Mouse (Mus musculus) hindbrain, embryonic 13.5 days (tissue): ENCODE results near the gene L1td1. TPM values are rescaled to one million over a fixed set of nuclear protein-coding genes. Genes with fewer than 3 reads are reported as not detected.

Experiments
- ATAC-seq: fragments of 200-750 bp; cut with Nextera tagmentation; 2 replicates; pipeline ENCODE4 v1.8.0; 2017; ENCODE audit warnings: moderate TSS enrichment; ENCODE audit not compliant: low FRiP score
- H3K27ac ChIP-seq: fragments of 300-500 bp; sonication (generic); 2 replicates; pipeline ENCODE4 v1.5.1; 2015; ENCODE audit warnings: inconsistent platforms, mild to moderate bottlenecking, moderate library complexity
- H3K27me3 ChIP-seq: fragments of 300-500 bp; sonication (generic); 2 replicates; pipeline ENCODE4 v1.6.1; 2015; ENCODE audit warnings: mild to moderate bottlenecking, inconsistent platforms
- H3K36me3 ChIP-seq: fragments of 300-500 bp; sonication (generic); 2 replicates; pipeline ENCODE4 v1.6.1; 2015; ENCODE audit warnings: mild to moderate bottlenecking, inconsistent platforms
- H3K4me1 ChIP-seq: fragments of 300-500 bp; sonication (generic); replicated peaks from 2 replicates; pipeline ENCODE4 v1.6.1; 2015; ENCODE audit warnings: inconsistent platforms
- H3K4me2 ChIP-seq: fragments of 300-500 bp; sonication (generic); 2 replicates; pipeline ENCODE4 v1.6.1; 2015; ENCODE audit warnings: inconsistent platforms, mild to moderate bottlenecking, moderate library complexity
- H3K4me3 ChIP-seq: fragments of 300-500 bp; sonication (generic); 2 replicates; pipeline ENCODE4 v1.5.1; 2015; ENCODE audit warnings: mild to moderate bottlenecking, inconsistent platforms
- H3K9ac ChIP-seq: fragments of 300-500 bp; sonication (generic); 2 replicates; pipeline ENCODE4 v1.6.1; 2015; ENCODE audit warnings: mild to moderate bottlenecking, inconsistent platforms
- H3K9me3 ChIP-seq: fragments of 300-500 bp; sonication (generic); 2 replicates; pipeline ENCODE4 v1.6.1; 2016; ENCODE audit warnings: inconsistent platforms
- WGBS: fragments of 180-500 bp; shearing (Covaris S2); methylation state at CpG from one replicate; pipeline ENCODE4 v1.1.7; 2015; 5-methylcytosine and 5-hydroxymethylcytosine counted together
- polyA plus RNA-seq: library from polyadenylated mRNA; unstranded; fragments of >200 nt; fragmentation: Nextera tagmentation; extraction: Ambion mirVana; gene quantifications from 2 replicates; pipeline ENCODE4 v1.2.1, GENCODE M21; 2015

L1td1 gene
- polyA plus RNA-seq = 0.08 and 0.14 TPM in 2 replicates

- Histone ChIP-seq H3K4me2 (peak within 1 kb of the TSS; percentile 59), H3K27me3 (peaks cover 44% of the 10 kb centered on the region), H3K36me3 (no peaks in the 10 kb centered on the region), H3K9ac (peak within 1 kb of the TSS; percentile 49), H3K4me3 (peak within 1 kb of the TSS; percentile 37), H3K27ac (no peak within 1 kb of the TSS), H3K9me3 (no peaks in the 10 kb centered on the region), H3K4me1 (peaks cover 20% of the 10 kb centered on the region)
- ATAC-seq = no peak
- WGBS = 2% methylated on average over 29 of the region's 29 CpGs
Measured at GRCm38 (mm10) chr4:98726590-98727237, at the start of gene L1td1. Gene L1td1, plus strand, starts transcription at chr4:98726734.

GRCm38 (mm10) chr4:98677506-98677905 is 49.0 kb upstream of the L1td1 start:
- no peak overlapping the region for H3K27ac ChIP-seq
- H3K9me3 ChIP-seq = no peaks in the 10 kb centered on the region
- H3K36me3 ChIP-seq = no peaks in the 10 kb centered on the region
- no peak overlapping the region for H3K4me2 ChIP-seq
- ATAC-seq = no peak
- H3K27me3 ChIP-seq = no peaks in the 10 kb centered on the region
- 62% methylated on average over 9 of the region's 9 CpGs for WGBS
- H3K4me1 ChIP-seq = peaks cover 12% of the 10 kb centered on the region; the same call in 1 of the 2 replicates
- no peak overlapping the region for H3K4me3 ChIP-seq
- no peak overlapping the region for H3K9ac ChIP-seq

- Histone ChIP-seq H3K9ac (no peak overlapping the region), H3K27ac (peak overlapping the region; percentile 55), H3K27me3 (no peaks in the 10 kb centered on the region), H3K4me1 (peaks cover 22% of the 10 kb centered on the region), H3K4me3 (no peak overlapping the region), H3K4me2 (no peak overlapping the region), H3K9me3 (no peaks in the 10 kb centered on the region), H3K36me3 (no peaks in the 10 kb centered on the region; the same call in 1 of the 2 replicates)
- 72% methylated on average over 11 of the region's 11 CpGs for WGBS
- ATAC-seq = peak; percentile 29; the same call in 1 of the 2 replicates
Measured at GRCm38 (mm10) chr4:98686678-98687267, 39.8 kb upstream of the L1td1 start.

GRCm38 (mm10) chr4:98688116-98688515 is 38.4 kb upstream of the L1td1 start:
- Histone ChIP-seq H3K27me3 (no peaks in the 10 kb centered on the region), H3K27ac (peak overlapping the region; percentile 69), H3K9me3 (no peaks in the 10 kb centered on the region), H3K9ac (no peak overlapping the region), H3K36me3 (no peaks in the 10 kb centered on the region; the same call in 1 of the 2 replicates), H3K4me2 (peak overlapping the region; percentile 26), H3K4me3 (0 out of 2 replicates have a peak overlapping the region, but pooled peaks have one; percentile 2), H3K4me1 (peaks cover 22% of the 10 kb centered on the region)
- ATAC-seq = peak; percentile 47
- 42% methylated on average over 11 of the region's 11 CpGs for WGBS

- Histone ChIP-seq H3K4me2 (peak overlapping the region; percentile 26), H3K4me1 (peaks cover 22% of the 10 kb centered on the region), H3K9me3 (no peaks in the 10 kb centered on the region), H3K4me3 (0 out of 2 replicates have a peak overlapping the region, but pooled peaks have one; percentile 2), H3K27ac (peak overlapping the region; percentile 69), H3K9ac (peak overlapping the region; percentile 26; the same call in 1 of the 2 replicates), H3K27me3 (no peaks in the 10 kb centered on the region), H3K36me3 (no peaks in the 10 kb centered on the region; the same call in 1 of the 2 replicates)
- ATAC-seq = peak; percentile 55; the same call in 1 of the 2 replicates
- 44% methylated on average over 9 of the region's 9 CpGs for WGBS
Measured at GRCm38 (mm10) chr4:98688520-98688919, 38.0 kb upstream of the L1td1 start.

GRCm38 (mm10) chr4:98689988-98690387 is 36.5 kb upstream of the L1td1 start:
- Histone ChIP-seq H3K27ac (no peak overlapping the region), H3K4me1 (peaks cover 22% of the 10 kb centered on the region), H3K36me3 (no peaks in the 10 kb centered on the region; the same call in 1 of the 2 replicates), H3K27me3 (no peaks in the 10 kb centered on the region), H3K4me3 (no peak overlapping the region), H3K9ac (no peak overlapping the region), H3K9me3 (no peaks in the 10 kb centered on the region), H3K4me2 (no peak overlapping the region)
- WGBS = 90% methylated on average over 1 of the region's 1 CpGs
- ATAC-seq = no peak

GRCm38 (mm10) chr4:98693465-98694185 is 32.9 kb upstream of the L1td1 start:
- Histone ChIP-seq H3K9me3 (no peaks in the 10 kb centered on the region), H3K9ac (no peak overlapping the region), H3K36me3 (no peaks in the 10 kb centered on the region; the same call in 1 of the 2 replicates), H3K27me3 (no peaks in the 10 kb centered on the region), H3K27ac (no peak overlapping the region), H3K4me3 (no peak overlapping the region), H3K4me1 (peaks cover under 1% of the 10 kb centered on the region), H3K4me2 (no peak overlapping the region)
- 67% methylated on average over 9 of the region's 9 CpGs for WGBS
- no peak for ATAC-seq

GRCm38 (mm10) chr4:98697932-98698331 is 28.6 kb upstream of the L1td1 start:
- H3K36me3 ChIP-seq = no peaks in the 10 kb centered on the region
- H3K4me3 ChIP-seq = no peak overlapping the region
- H3K4me2 ChIP-seq = no peak overlapping the region
- H3K27me3 ChIP-seq = no peaks in the 10 kb centered on the region
- H3K9me3 ChIP-seq = no peaks in the 10 kb centered on the region
- peaks cover 11% of the 10 kb centered on the region; the same call in 1 of the 2 replicates for H3K4me1 ChIP-seq
- no peak for ATAC-seq
- no peak overlapping the region for H3K9ac ChIP-seq
- 82% methylated on average over 4 of the region's 4 CpGs for WGBS
- H3K27ac ChIP-seq = no peak overlapping the region

GRCm38 (mm10) chr4:98698921-98699320 is 27.6 kb upstream of the L1td1 start:
- Histone ChIP-seq H3K9ac (no peak overlapping the region), H3K4me2 (no peak overlapping the region), H3K36me3 (no peaks in the 10 kb centered on the region), H3K9me3 (no peaks in the 10 kb centered on the region), H3K27me3 (no peaks in the 10 kb centered on the region), H3K4me1 (peaks cover 11% of the 10 kb centered on the region; the same call in 1 of the 2 replicates), H3K27ac (no peak overlapping the region), H3K4me3 (no peak overlapping the region)
- WGBS = 80% methylated on average over 3 of the region's 3 CpGs
- no peak for ATAC-seq

- 94% methylated on average over 3 of the region's 3 CpGs for WGBS
- H3K9me3 ChIP-seq = no peaks in the 10 kb centered on the region
Measured at GRCm38 (mm10) chr4:98700156-98700555, 26.4 kb upstream of the L1td1 start.

GRCm38 (mm10) chr4:98702201-98702894 is 24.2 kb upstream of the L1td1 start:
- H3K4me2 ChIP-seq = 0 out of 2 replicates have a peak overlapping the region, but pooled peaks have one; percentile 13
- 27% methylated on average over 12 of the region's 12 CpGs for WGBS
- no peak overlapping the region for H3K4me3 ChIP-seq
- peak; percentile 67 for ATAC-seq
- no peaks in the 10 kb centered on the region for H3K36me3 ChIP-seq
- H3K9me3 ChIP-seq = no peaks in the 10 kb centered on the region
- H3K4me1 ChIP-seq = peaks cover 11% of the 10 kb centered on the region; the same call in 1 of the 2 replicates
- no peak overlapping the region for H3K27ac ChIP-seq
- no peak overlapping the region for H3K9ac ChIP-seq
- no peaks in the 10 kb centered on the region for H3K27me3 ChIP-seq

More at GRCm38 (mm10) chr4:98700156-98700555, 26.4 kb upstream of the L1td1 start:
- no peak overlapping the region for H3K4me2 ChIP-seq
- no peak overlapping the region for H3K9ac ChIP-seq
- H3K27me3 ChIP-seq = no peaks in the 10 kb centered on the region
- no peaks in the 10 kb centered on the region for H3K36me3 ChIP-seq
- no peak for ATAC-seq
- H3K27ac ChIP-seq = no peak overlapping the region
- peaks cover 11% of the 10 kb centered on the region; the same call in 1 of the 2 replicates for H3K4me1 ChIP-seq
- no peak overlapping the region for H3K4me3 ChIP-seq
